Mouse (Mus musculus) lung, postnatal 0 days (tissue): ENCODE results near the gene Pacrg. TPM values are rescaled to one million over a fixed set of nuclear protein-coding genes. Genes with fewer than 3 reads are reported as not detected.

ENCODE experiments used
- ATAC-seq: fragments of 200-750 bp; cut with Nextera tagmentation; 2 replicates; pipeline ENCODE4 v1.8.0; 2017; ENCODE audit warnings: moderate library complexity
- DNase-seq: peaks from one replicate; pipeline ENCODE4 v3.0.0-alpha.2; 2016; ENCODE audit warnings: low spot score
- H3K27ac ChIP-seq: fragments of 300-500 bp; sonication (generic); 2 replicates; pipeline ENCODE4 v1.5.1; 2014; ENCODE audit warnings: antibody characterized with exemption, mild to moderate bottlenecking, low read length, mixed read lengths
- H3K27me3 ChIP-seq: fragments of 300-500 bp; sonication (generic); replicated peaks from 2 replicates; pipeline ENCODE4 v1.6.1; 2014; ENCODE audit warnings: low read length, mixed read lengths; ENCODE audit not compliant: insufficient read depth
- H3K36me3 ChIP-seq: fragments of 300-500 bp; sonication (generic); 2 replicates; pipeline ENCODE4 v1.6.1; 2014; ENCODE audit warnings: low read length, mixed read lengths; ENCODE audit not compliant: insufficient read depth
- H3K4me1 ChIP-seq: fragments of 300-500 bp; sonication (generic); 2 replicates; pipeline ENCODE4 v1.6.1; 2014; ENCODE audit warnings: antibody characterized with exemption, low read depth, low read length, mixed read lengths; ENCODE audit not compliant: insufficient read depth
- H3K4me2 ChIP-seq: fragments of 300-500 bp; sonication (generic); replicated peaks from 2 replicates; pipeline ENCODE4 v1.6.1; 2014; ENCODE audit warnings: low read depth, mild to moderate bottlenecking, low read length, moderate library complexity, mixed read lengths
- H3K4me3 ChIP-seq: fragments of 300-500 bp; sonication (generic); 2 replicates; pipeline ENCODE4 v1.5.1; 2014; ENCODE audit warnings: low read depth, low read length
- H3K9ac ChIP-seq: fragments of 300-500 bp; sonication (generic); replicated peaks from 2 replicates; pipeline ENCODE4 v1.6.1; 2014; ENCODE audit warnings: low read depth, mild to moderate bottlenecking
- H3K9me3 ChIP-seq: fragments of 300-500 bp; sonication (generic); 2 replicates; pipeline ENCODE4 v1.6.1; 2016; ENCODE audit warnings: low read length, mixed read lengths
- CTCF ChIP-seq: IDR thresholded peaks from 2 replicates; pipeline ENCODE4 v1.5.1; 2016; ENCODE audit warnings: antibody characterized with exemption, mild to moderate bottlenecking
- EP300 ChIP-seq: IDR thresholded peaks from 2 replicates; pipeline ENCODE4 v1.6.1; 2016; ENCODE audit warnings: antibody characterized with exemption, mild to moderate bottlenecking, control low read depth
- WGBS: fragments of 180-500 bp; shearing (Covaris S2); extraction: QIAGEN DNeasy Blood & Tissue Kit; methylation state at CpG from one replicate; pipeline ENCODE4 v1.1.7; 2014; 5-methylcytosine and 5-hydroxymethylcytosine counted together
- polyA plus RNA-seq: library from polyadenylated mRNA; unstranded; fragments of >200 nt; fragmentation: Nextera tagmentation; extraction: Ambion mirVana; gene quantifications from 2 replicates; pipeline ENCODE4 v1.2.1, GENCODE M21; 2015

The Pacrg gene
- polyA plus RNA-seq, 1 experiment from 2014 or later = 6.7 TPM

DNA sequence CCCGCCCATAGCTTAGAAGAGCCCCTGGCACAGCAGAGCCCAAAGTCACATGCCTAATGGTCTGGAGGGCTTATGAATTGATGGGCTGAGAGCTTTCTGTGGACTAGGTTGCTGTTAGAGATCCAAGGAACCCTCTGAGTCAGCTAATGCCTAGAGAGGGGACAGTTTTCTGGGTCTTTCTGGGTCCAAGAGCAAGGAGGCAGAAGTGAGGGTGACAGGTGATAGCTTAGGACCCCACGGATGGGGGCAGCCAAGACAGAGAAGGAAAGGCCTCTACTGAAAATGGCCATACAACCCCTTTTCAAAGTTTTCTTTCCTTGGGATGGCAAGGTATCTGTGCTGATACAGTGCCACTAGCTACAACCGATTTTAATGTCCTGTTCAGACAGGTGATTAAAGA is 399.1 kb downstream of the Pacrg start:
- Histone ChIP-seq H3K9me3 (no peaks in the 10 kb centered on the region), H3K36me3 (no peaks in the 10 kb centered on the region), H3K27me3 (no peaks in the 10 kb centered on the region), H3K4me2 (no peak overlapping the region), H3K4me3 (no peak overlapping the region), H3K4me1 (no peaks in the 10 kb centered on the region), H3K9ac (no peak overlapping the region), H3K27ac (no peak overlapping the region)
- no peak for ATAC-seq
- TF ChIP-seq CTCF = no peak
- TF ChIP-seq EP300 = no peak
- WGBS = 75% methylated on average over 3 of the region's 3 CpGs
- DNase-seq = no peak

DNA sequence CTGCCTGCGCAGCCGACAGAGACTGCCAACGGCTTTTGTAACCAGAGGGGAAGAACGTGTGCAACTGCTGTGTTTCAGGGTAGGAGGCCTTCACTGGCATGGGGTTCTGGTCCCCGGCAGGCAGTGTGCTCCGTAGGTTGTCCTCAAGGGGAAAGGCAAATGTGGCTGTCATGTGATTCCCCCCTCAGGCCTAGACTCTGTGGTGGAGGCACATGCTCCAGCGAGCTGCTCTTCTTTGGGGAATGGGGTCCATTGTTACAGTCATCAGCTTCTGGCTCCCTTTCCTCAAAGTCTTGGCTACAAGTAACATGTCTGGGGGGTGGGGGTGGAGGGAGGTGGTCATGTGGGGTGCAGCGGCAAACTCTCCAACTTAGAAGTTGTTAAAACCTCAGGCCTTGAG is 400.3 kb downstream of the Pacrg start:
- Histone ChIP-seq H3K9me3 (no peaks in the 10 kb centered on the region), H3K27ac (no peak overlapping the region), H3K4me3 (no peak overlapping the region), H3K4me1 (no peaks in the 10 kb centered on the region), H3K36me3 (no peaks in the 10 kb centered on the region), H3K27me3 (no peaks in the 10 kb centered on the region), H3K9ac (no peak overlapping the region), H3K4me2 (no peak overlapping the region)
- no peak for DNase-seq
- ATAC-seq = no peak
- no peak for TF ChIP-seq CTCF
- TF ChIP-seq EP300 = no peak
- 73% methylated on average over 8 of the region's 8 CpGs for WGBS

DNA sequence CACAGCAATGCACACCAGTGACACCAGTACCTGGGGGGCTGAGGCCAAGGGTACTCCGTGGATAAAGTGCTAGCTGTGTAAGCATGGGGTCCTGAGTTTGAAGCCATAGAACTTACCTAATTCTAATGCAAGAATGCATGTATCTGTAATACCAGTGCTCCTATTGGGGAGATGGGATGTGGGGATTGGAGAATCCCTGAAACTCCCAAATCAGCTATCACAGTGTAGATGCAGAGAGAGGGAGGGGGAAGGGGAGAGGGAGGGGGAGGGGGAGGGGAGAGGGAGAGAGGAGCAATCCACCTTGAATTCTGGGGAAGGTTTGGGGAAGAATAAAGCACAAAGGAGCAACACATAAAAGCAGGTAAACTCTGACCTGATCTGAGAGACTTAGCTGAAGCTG is 405.2 kb downstream of the Pacrg start:
- ATAC-seq (no peak), DNase-seq (no peak)
- WGBS = 56% methylated on average over 1 of the region's 1 CpGs
- H3K36me3 ChIP-seq = no peaks in the 10 kb centered on the region
- H3K4me3 ChIP-seq = no peak overlapping the region
- H3K4me2 ChIP-seq = no peak overlapping the region
- no peak overlapping the region for H3K27ac ChIP-seq
- no peak overlapping the region for H3K9ac ChIP-seq
- TF ChIP-seq CTCF = no peak
- no peak for TF ChIP-seq EP300
- H3K27me3 ChIP-seq = no peaks in the 10 kb centered on the region
- H3K4me1 ChIP-seq = no peaks in the 10 kb centered on the region
- no peaks in the 10 kb centered on the region for H3K9me3 ChIP-seq

DNA sequence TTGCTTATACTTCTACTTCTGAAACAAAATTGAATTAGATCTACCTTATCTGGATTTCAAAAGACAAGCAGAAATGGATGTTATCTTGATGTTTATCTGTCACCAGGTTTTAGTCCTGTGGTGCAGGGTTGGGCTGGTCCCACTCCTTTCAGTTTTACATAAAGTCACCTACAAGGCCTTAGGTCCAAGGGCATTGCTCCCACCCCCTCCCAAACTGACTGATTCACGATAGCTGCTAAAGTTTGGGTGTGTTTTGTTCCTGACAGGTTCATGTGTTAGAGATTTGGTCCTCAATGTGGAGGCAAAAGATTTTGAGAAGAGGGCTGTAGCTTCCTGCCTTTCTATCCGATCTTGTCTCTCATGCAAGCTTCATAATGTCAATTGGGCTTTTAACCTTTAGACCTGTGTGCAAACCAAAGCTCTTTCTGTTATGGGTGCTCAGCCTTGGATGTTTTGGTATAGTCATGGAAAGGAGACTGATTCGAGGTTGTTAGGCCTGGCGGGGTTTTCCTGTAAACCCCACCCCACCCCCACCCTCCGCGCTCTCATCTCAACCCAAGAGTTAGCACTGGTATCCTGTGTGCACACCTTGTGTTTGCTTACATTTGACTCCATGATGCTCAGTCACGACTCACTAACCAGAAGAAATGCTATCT is 407.5 kb downstream of the Pacrg start:
- no peak for ATAC-seq
- Histone ChIP-seq H3K9ac (no peak overlapping the region), H3K27ac (no peak overlapping the region), H3K4me3 (no peak overlapping the region), H3K4me1 (no peaks in the 10 kb centered on the region), H3K36me3 (no peaks in the 10 kb centered on the region), H3K4me2 (no peak overlapping the region), H3K9me3 (no peaks in the 10 kb centered on the region), H3K27me3 (no peaks in the 10 kb centered on the region)
- 87% methylated on average over 7 of the region's 7 CpGs for WGBS
- TF ChIP-seq CTCF = no peak
- TF ChIP-seq EP300 = no peak
- no peak for DNase-seq

DNA sequence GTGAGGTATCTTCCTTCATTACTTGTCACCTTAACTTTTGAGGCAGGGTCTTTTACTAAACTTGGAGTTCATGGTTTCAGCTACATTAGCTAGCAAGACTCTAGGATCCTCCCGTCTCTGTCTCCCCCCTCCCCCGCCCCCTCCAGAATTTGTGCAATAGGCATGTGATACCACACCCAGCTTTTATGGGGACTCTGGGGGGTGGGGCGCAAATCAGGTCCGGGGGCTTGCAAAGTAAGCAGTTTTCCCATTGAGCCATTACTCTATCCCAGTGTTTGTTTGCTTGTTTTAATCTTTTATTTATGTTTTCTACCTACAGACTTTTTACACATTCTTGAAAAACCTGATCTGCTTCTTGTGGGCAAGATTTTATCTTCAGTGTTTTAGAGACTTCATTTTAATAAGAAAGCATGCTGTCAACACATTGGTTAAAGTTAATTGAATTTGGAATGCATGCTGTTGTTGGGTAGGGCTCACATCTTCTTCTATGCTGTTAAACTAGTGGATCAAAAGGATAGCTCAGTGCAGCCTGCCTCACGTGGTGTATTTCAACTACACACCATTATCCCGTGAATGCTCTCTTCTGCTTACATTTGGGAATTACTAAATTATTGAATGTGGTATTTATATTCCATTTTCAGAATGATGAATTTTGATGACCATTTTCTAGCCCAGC is 408.1 kb downstream of the Pacrg start:
- Histone ChIP-seq H3K9me3 (no peaks in the 10 kb centered on the region), H3K4me2 (no peak overlapping the region), H3K27me3 (no peaks in the 10 kb centered on the region), H3K36me3 (no peaks in the 10 kb centered on the region), H3K9ac (no peak overlapping the region), H3K27ac (no peak overlapping the region), H3K4me3 (no peak overlapping the region), H3K4me1 (no peaks in the 10 kb centered on the region)
- 67% methylated on average over 6 of the region's 6 CpGs for WGBS
- ATAC-seq = no peak
- no peak for TF ChIP-seq EP300
- no peak for DNase-seq

DNA sequence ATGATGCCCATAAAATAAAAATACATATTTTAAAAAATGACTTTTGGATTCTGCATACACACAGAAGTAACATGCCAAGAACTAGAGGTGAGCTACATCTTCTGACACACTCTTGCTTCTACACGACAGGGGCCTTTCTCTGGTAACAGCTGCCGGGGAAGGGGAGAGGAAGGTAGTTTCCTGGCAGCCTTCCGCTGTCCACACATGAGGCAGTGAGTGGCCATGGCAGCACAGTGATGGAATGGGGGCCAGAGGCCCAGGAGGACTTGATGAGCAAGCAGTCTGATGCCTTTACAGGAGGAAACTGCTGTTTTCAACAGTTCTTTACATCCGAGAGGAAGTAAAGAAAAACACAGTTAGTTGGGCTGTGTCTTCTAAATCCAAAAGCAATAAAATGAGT is 409.3 kb downstream of the Pacrg start:
- no peak overlapping the region for H3K4me2 ChIP-seq
- H3K4me3 ChIP-seq = no peak overlapping the region
- 59% methylated on average over 4 of the region's 4 CpGs for WGBS
- no peak for TF ChIP-seq CTCF
- no peak for TF ChIP-seq EP300
- H3K27me3 ChIP-seq = no peaks in the 10 kb centered on the region
- no peaks in the 10 kb centered on the region for H3K36me3 ChIP-seq
- H3K9ac ChIP-seq = no peak overlapping the region
- no peaks in the 10 kb centered on the region for H3K4me1 ChIP-seq
- DNase-seq (no peak), ATAC-seq (no peak)
- H3K27ac ChIP-seq = no peak overlapping the region
- H3K9me3 ChIP-seq = no peaks in the 10 kb centered on the region
